Mouse (Mus musculus): ENCODE measurements at regions not wholly inside any gene's neighbourhood (a gene's known extent, or its start where the extent isn't known, plus 50 kb on each side); places are given as distances from the start of the nearest gene placed in this dataset.
A peak's percentile ranks its signal among the peaks of the same experiment; 100 is the strongest.

DNA sequence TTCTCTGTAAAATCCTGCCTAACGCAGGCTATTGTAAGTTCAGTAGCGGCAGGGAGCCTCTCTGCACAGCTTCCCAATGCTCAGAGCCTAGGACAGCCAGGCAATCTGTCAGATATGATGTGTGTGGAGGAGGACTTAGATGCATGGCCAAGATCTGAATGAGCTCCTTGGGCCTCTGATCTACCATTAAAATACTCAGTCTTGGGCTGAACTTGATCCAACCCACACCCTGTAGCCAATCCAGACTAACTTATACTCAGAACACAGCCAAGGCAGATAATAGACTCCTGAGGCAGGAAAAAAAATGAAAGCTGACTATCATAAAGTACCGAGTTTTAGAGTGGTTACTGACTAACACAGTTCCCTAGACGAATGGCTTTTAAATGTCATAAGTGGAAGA lies 165.4 kb upstream of the Zfp618 start:
- no peak for ATAC-seq (replicated peaks in 1 of 2; ENCODE audit: insufficient read depth in 1 of 2, low FRiP score in 2 of 2, low TSS enrichment in 1 of 2, low read depth in 1 of 2, poor library complexity in 2 of 2, severe bottlenecking in 2 of 2)

DNA sequence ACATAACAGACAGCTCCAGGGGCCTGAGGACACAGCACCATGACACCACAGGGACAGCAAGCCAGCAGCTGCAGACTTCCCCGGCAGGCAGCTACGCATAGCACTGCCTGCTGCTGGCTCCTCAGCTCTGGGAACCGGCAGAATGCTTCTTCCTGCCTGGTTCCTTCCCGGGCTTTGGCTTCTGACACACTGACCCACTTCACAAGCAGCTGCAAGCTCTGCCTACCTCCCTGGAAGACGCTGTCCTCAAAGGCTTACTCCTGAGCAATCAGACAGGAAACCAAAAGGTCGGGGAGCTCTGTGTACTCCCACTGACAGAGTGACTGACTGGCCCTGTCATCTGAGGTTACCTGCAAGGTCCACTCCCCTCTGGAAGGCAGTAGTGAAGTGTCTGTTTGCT lies 159.5 kb upstream of the Zfp618 start:
- ATAC-seq (replicated peaks in 1 of 2; ENCODE audit: insufficient read depth in 1 of 2, low FRiP score in 2 of 2, low TSS enrichment in 1 of 2, low read depth in 1 of 2, poor library complexity in 2 of 2, severe bottlenecking in 2 of 2) = peak; percentile 3 to 43; a peak in 2 of 4 replicates

DNA sequence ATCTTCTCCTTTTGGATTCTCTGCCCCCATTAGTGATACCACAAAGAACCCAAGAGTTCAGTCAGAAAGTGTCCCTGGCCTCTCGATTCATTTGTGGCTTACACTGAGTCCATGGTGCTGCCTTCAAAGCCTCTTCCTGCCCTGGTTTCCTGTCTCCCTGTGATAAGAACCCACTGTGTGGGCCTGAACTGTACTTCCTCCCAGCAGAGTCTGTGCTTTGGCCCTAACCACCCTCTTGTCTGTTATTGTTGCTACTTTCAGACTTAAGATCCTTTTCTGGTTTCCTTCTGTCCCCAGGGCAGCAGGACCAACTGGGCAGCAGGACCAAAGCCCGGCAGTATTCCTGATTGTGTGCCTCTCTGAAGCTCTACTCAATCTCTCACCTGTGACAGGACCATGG lies 158.6 kb upstream of the Zfp618 start:
- ATAC-seq (replicated peaks in 1 of 2; ENCODE audit: insufficient read depth in 1 of 2, low FRiP score in 2 of 2, low TSS enrichment in 1 of 2, low read depth in 1 of 2, poor library complexity in 2 of 2, severe bottlenecking in 2 of 2) = peak; percentile 97 to 98

DNA sequence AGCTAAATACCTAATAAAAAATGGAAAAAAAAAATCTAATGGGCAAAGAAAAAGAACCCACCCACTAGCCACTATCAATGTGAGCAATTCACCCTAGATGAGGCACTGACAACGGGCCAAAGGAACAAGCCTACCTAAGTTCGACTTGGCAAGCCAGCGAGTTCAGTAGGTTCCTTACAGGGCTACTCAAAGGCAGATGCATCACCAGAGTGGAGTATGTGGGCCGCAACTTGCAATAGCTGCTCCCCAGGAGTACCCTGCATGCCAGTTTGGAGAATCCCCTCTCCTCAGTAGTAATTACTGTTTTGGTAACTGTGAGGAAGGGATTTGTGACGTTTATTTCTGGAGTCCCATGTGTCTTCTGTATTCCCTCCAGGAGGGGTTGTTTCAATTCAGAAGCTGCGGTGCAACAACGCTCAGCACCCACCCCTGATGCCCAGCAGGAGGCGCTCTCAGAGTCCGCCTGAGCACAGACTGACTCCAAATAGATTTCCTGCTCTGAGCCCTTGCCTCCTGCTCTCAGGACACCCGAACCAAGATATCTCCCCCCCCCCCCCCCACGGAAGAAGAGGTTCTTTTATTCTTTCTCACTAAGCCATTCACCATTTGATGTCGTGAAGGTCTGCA lies 157.3 kb upstream of the Zfp618 start:
- no peak for ATAC-seq (replicated peaks in 1 of 2; ENCODE audit: insufficient read depth in 1 of 2, low FRiP score in 2 of 2, low TSS enrichment in 1 of 2, low read depth in 1 of 2, poor library complexity in 2 of 2, severe bottlenecking in 2 of 2)

DNA sequence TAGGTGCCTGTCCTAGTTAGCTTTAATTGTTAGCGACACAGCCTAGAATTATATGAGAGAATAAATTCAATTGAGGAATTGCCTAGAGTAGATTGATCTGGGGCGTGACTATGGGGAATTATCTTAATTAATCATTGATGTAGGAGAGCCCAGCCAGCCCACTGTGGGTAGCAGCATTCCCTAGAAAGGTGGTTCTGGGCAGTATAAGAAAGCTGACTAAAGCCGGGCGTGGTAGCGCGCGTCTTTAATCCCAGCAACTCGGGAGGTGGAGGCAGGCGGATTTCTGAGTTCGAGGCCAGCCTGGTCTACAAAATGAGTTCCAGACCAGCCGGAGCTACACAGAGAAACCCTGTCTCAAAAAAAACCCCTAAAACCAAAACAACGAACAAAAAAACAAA lies 156.8 kb upstream of the Zfp618 start:
- no peak for ATAC-seq (replicated peaks in 1 of 2; ENCODE audit: insufficient read depth in 1 of 2, low FRiP score in 2 of 2, low TSS enrichment in 1 of 2, low read depth in 1 of 2, poor library complexity in 2 of 2, severe bottlenecking in 2 of 2)

DNA sequence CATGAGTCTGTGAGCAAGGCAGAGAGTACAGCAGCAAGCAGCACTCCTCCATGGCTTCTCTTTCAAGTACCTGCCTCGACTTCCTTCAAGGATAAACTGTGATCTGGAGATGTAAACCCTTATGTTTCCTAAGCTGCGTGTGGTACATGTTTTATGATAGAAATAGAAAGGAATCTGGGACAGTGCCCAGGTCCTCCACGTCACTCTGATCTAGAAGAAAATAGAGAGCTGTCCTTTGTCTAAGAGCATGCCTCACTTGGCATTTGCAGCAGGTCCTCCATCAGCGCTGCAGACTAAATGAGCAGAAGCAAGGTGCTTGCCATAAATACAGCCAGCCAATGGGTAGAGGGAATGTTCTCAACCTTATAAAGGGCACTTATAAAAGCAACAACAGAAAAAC lies 156.3 kb upstream of the Zfp618 start:
- no peak for ATAC-seq (replicated peaks in 1 of 2; ENCODE audit: insufficient read depth in 1 of 2, low FRiP score in 2 of 2, low TSS enrichment in 1 of 2, low read depth in 1 of 2, poor library complexity in 2 of 2, severe bottlenecking in 2 of 2)

DNA sequence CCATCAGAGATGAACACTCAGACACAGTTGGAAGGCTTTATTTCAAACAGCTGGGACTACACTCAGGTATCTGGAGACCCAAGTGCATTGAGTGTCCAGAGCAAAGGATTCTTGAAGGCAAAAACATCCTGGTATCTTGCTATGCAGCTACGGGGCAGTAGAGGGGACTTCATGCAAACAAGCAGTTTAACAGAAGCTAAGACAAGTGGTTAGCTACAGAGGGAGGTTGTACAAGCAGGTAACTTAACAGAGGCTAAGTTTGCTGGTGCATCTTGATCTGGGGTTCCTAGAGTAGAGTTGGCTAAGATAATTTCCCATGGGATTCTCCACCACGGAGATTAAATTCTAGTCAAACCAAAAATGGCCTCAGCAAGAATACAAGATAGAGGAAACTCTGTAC lies 145.5 kb upstream of the Zfp618 start:
- ATAC-seq (replicated peaks in 1 of 2; ENCODE audit: insufficient read depth in 1 of 2, low FRiP score in 2 of 2, low TSS enrichment in 1 of 2, low read depth in 1 of 2, poor library complexity in 2 of 2, severe bottlenecking in 2 of 2) = no peak

DNA sequence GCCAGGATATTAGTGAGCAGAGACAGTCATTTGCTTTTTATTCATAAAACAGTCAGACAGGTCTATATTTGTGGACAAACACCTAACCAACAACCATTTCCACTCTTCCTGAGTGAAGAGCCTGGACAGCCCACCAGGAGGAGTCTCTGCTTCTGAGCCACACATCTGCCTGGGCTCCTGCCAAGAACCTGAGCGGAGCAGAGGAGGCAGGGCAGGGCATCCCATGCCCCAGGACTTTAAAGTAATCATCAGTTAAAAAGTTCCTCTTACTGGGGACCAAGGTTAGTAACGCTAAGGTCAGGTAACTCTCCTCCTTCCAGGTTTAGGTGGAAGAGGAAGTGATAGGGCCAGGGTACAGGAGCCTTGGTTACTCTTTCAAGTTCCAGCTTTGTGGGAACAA lies 144.1 kb upstream of the Zfp618 start:
- peak in 1 of 2 experiments; percentile 39; a peak in 2 of 4 replicates for ATAC-seq (replicated peaks in 1 of 2; ENCODE audit: insufficient read depth in 1 of 2, low FRiP score in 2 of 2, low TSS enrichment in 1 of 2, low read depth in 1 of 2, poor library complexity in 2 of 2, severe bottlenecking in 2 of 2)

DNA sequence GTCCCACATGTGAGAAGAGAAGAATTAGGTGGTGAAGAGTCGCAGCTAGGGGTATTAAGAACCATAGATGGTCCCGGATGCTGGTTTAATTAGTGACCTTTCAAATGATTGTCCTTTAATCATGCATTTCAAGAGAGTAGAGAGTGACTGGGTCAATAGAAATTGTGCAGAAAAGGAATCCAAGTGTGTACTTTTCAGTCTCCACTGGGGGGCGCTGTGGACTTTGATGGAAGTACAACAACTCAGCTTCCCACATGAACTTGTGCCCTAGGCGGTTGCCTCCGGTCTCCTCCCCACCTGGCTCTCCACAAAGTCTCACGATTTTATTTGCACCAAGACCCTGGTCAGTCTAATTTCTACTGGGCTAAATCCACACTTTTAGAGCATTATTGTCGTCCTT lies 142.8 kb upstream of the Zfp618 start:
- 0 out of 4 replicates have a peak, but pooled peaks of 1 of the 2 experiments have one; percentile 55 for ATAC-seq (replicated peaks in 1 of 2; ENCODE audit: insufficient read depth in 1 of 2, low FRiP score in 2 of 2, low TSS enrichment in 1 of 2, low read depth in 1 of 2, poor library complexity in 2 of 2, severe bottlenecking in 2 of 2)

DNA sequence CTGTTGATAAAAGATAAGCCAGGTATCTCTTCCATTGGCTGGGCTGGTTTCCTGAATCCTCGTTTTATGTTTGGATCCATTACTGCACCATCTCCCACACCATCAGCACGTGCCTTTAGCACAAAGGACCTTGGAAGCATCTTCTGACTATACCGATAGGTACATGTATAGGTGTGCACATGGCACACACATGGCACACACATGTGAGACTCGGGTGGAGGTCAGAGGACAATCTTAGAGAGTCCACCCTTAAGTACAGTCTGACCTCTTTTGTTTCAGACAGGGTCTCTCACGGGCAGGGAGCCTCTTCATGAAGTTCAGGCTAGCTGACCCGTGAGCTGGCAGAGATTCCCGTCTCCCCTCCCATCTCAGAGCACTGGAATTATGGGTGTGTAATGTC lies 142.3 kb upstream of the Zfp618 start:
- no peak for ATAC-seq (replicated peaks in 1 of 2; ENCODE audit: insufficient read depth in 1 of 2, low FRiP score in 2 of 2, low TSS enrichment in 1 of 2, low read depth in 1 of 2, poor library complexity in 2 of 2, severe bottlenecking in 2 of 2)

DNA sequence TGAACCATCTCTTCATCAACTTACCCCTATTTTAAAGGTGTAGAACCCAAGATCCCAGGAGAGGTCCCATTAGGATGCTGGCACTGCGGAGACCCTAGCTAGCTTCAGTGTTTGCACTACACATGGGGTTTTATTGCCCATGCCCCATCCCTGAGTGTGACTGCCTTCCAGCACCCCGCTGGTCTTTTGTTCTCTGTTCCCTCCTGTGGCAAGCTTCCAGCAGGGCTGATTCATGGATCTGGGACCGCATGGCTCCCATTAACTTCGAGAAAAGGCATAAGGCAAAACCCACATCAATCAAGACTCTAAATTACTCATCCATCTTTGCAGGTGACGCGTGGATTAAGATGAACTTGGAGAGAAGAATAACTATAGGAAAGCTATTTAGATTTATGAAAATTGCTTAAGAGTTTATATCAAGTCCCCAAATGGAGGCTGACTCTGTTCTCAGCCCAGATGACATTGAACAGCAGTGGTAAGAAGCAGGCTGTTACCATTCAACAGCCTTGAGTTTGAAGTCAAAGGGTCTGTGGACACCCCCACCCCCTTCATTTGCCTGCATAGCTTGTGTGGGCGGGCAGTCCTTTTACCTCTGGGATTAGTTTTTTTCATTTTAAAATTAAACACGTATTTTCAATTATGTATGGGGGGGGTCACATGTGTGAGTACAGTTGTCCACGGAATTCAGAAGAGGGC lies 141.7 kb upstream of the Zfp618 start:
- no peak for ATAC-seq (replicated peaks in 1 of 2; ENCODE audit: insufficient read depth in 1 of 2, low FRiP score in 2 of 2, low TSS enrichment in 1 of 2, low read depth in 1 of 2, poor library complexity in 2 of 2, severe bottlenecking in 2 of 2)

DNA sequence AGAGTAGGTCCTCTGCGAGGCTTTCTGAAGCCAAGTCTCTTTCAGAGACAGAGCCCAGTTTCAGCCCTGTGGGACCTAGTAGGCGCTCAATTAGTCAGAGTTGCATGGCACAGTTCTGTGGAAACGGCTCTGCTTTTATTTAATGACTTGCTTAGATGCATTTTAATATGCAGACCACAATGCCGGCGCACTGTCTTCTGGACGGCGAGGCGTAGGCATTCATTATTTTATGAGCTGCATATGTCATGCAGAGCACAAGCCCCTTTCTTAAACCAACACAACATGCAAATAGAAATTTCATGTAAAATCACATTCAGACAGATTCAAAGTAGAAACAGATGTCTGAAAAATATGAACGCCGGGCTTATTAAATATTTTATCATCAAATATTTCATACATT lies 140.8 kb upstream of the Zfp618 start:
- no peak for ATAC-seq (replicated peaks in 1 of 2; ENCODE audit: insufficient read depth in 1 of 2, low FRiP score in 2 of 2, low TSS enrichment in 1 of 2, low read depth in 1 of 2, poor library complexity in 2 of 2, severe bottlenecking in 2 of 2)

DNA sequence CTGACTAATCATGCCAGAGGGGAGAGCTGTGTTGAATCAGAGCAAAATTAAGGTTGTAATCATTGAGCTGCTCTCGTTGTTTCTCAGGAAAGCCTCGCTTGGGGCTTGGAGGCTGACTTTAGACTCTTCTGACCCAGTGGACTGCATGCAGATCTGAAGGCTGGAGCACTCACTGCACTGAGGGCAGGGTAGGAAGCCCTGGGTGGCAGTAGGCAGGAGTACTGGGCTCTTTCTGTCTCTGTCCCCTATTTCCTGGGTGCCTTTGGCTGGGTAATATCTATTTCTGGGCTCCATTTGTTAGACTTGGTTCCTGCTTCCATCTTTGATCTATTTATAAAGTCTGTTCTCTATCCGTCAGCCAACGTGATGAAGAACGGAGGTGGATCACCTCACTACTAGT lies 140.1 kb upstream of the Zfp618 start:
- no peak for ATAC-seq (replicated peaks in 1 of 2; ENCODE audit: insufficient read depth in 1 of 2, low FRiP score in 2 of 2, low TSS enrichment in 1 of 2, low read depth in 1 of 2, poor library complexity in 2 of 2, severe bottlenecking in 2 of 2)

DNA sequence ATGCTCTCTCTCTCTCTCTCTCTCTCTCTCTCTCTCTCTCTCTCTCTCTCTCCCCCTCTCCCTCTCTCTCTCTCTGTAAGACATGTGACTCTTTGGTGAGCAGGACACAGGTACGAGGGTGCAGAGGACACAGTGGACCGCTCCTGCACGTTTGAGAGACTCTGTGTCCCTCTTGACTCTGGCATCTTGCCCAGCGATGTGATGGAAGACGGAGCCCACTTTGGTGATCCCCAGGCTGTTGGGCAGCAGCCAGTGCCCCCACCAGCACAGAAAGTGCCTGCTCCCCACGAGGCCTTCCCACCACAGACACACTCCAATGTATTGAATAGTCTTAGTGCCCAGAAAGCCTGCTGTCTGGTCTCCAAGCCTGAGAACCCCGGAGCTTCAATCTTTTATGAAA lies 136.4 kb upstream of the Zfp618 start:
- ATAC-seq (replicated peaks in 1 of 2; ENCODE audit: insufficient read depth in 1 of 2, low FRiP score in 2 of 2, low TSS enrichment in 1 of 2, low read depth in 1 of 2, poor library complexity in 2 of 2, severe bottlenecking in 2 of 2) = no peak

DNA sequence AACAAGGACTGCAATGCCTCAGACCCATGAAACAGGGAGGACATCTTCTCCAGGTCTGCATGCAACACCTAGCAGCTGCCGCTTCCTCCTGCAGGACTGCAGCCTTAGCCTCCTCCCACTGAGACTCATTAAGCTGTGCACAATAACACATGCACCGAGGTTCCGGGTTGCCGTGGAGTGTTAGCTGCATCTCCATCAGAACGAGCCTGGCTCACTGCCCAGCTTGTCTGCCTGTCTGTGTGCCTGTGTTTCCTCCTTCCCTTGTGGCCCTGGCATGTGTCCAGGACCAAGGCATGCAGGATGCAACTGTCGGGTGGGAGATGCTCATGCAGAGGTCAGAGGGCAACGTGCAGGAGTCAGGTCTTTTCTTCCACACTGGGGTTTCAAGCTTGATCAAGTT lies 131.4 kb upstream of the Zfp618 start:
- peak; percentile 69 to 74 for ATAC-seq (replicated peaks in 1 of 2; ENCODE audit: insufficient read depth in 1 of 2, low FRiP score in 2 of 2, low TSS enrichment in 1 of 2, low read depth in 1 of 2, poor library complexity in 2 of 2, severe bottlenecking in 2 of 2)

DNA sequence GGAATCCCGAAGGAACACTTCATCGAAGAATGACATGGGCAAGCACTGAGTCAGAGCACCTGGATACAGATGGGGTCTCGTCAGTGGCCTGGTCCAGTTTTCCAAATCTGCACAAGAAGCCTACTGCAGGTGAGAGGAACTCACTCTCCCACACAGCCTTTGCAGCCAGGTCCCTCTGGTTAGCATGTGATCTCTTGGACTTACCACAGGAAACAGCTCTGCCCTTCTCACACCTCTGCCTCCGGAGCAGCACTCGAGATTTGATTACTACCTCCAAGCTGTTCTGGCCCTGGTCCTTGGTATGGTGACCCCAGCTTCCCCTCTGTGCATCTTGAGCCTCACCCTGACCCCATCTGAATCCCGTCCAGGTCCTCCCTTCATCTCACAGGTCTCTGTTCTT lies 128.5 kb upstream of the Zfp618 start:
- peak in 1 of 2 experiments; percentile 64; a peak in 1 of 4 replicates for ATAC-seq (replicated peaks in 1 of 2; ENCODE audit: insufficient read depth in 1 of 2, low FRiP score in 2 of 2, low TSS enrichment in 1 of 2, low read depth in 1 of 2, poor library complexity in 2 of 2, severe bottlenecking in 2 of 2)

DNA sequence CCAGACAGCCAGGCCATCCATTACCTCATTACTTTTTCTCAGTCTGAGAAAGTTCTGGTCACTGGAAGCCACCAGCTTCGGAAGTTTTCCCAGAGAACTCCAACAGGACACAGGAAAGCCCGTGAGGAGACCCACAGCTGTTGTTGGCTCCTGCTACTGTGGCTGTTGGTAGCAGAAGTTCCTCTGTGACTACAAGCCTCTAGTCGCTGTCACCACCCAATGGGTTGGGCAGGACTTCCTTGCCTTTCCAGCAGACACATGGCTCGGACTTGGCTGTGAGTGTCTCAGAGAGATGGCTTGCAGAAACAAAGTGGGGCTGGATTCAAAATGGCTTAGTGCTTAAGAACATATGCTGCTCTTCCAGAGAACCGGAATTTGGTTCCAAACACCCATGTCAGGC lies 114.8 kb upstream of the Zfp618 start:
- ATAC-seq (replicated peaks in 1 of 2; ENCODE audit: insufficient read depth in 1 of 2, low FRiP score in 2 of 2, low TSS enrichment in 1 of 2, low read depth in 1 of 2, poor library complexity in 2 of 2, severe bottlenecking in 2 of 2) = no peak

DNA sequence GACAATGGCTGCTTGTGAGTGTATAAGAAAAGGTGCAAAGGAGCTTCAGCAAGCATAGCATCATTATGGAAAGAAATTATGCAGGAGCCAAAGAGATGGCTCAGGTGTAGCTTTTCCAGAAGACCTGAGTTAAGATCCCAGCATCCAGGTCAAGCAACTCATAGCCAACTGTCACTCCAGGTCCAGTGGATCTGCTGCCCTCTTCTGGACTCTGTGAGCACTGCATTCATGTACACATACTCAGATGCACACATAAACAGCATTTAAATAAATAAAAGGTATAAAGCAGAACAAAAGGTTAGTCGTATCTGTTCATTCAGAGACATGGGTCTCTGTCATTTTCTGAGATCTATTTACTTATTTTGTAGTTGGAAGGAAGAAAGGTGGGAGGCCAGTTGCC lies 112.0 kb upstream of the Zfp618 start:
- ATAC-seq (replicated peaks in 1 of 2; ENCODE audit: insufficient read depth in 1 of 2, low FRiP score in 2 of 2, low TSS enrichment in 1 of 2, low read depth in 1 of 2, poor library complexity in 2 of 2, severe bottlenecking in 2 of 2) = no peak

DNA sequence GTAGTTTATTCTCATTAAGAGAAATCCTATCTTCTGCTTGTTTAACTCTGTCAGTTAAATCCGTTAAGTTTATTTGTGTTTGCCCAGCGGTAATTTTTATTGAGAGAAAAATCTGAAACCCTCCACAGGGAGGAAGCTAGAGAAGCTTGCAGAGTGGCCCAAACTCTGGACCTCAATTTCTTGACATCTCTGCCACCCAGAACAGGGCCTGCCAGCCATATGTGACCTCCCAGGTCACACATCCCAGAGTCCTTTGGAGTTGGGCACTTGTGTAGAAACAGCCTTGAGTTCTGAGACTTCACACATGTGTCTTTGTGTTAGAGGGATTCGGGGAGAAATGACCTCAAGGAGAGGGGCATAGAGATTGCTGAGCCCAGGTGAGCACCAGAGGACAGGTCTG lies 109.0 kb upstream of the Zfp618 start:
- ATAC-seq (replicated peaks in 1 of 2; ENCODE audit: insufficient read depth in 1 of 2, low FRiP score in 2 of 2, low TSS enrichment in 1 of 2, low read depth in 1 of 2, poor library complexity in 2 of 2, severe bottlenecking in 2 of 2) = no peak
